Mouse (Mus musculus): Measurements from ENCODE around the gene Clpx. TPM values are rescaled to one million over a fixed set of nuclear protein-coding genes. Genes with fewer than 3 reads are reported as not detected.

Clpx gene
- total RNA-seq (2018; cell fraction: chromatin; rRNA removed) = 10 to 100 TPM; 15.6 to 54.9 (median 32.0) TPM
- 10 to 100 TPM; 13.4 to 26.7 (median 21.4) TPM for total RNA-seq (2018; cell fraction: cytosol; rRNA removed)
- total RNA-seq (2018; cell fraction: nucleus; rRNA removed) = 10 to 100 TPM; 16.6 to 48.0 (median 24.4) TPM
- 23.2 to 25.3 TPM (median 25.2 TPM) in 3 replicates for polyA plus RNA-seq (2018)

DNA sequence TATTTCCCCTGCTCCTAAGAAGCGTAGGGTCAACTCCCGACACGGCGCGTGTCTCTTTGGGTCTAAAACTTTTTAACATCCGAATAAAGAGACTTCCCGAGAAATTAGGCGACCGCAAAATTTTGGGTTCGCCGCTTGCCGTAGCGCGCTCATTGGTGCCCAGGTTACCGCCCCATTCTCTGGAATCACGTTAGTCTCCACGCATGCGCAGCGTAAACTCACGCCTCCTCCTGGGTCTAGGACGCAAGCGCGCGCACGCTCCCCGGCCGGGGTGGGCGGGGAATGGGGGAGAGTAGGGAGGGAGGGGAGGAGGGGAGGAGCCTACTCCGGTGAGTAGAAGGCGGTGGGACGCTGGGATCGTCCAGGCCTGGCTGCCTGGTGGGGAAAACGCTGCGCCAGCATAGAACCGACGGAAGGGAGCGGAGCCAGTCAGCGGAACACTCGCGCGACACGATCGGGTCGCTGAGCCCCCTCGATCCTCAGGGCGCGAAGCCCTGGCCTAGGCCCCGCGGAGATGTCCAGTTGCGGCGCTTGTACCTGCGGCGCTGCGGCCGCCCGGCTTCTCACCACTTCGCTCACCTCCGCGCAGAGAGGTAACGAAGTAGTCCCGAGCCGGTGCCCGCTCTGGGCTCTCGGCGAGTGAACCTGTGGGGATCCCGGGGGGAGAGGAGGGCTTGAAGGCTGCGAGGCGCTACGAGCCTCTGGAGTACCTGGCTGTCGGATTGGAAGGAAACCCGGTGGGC is at the start of gene Clpx:
Clpx (plus strand) TSS at position 288 of the 743 bp plus-strand sequence.
- H3K79me2 ChIP-seq (ENCODE audit: inconsistent target) = peaks cover 49% of the 10 kb centered on the region
- peak within 1 kb of the TSS; percentile 96 for H3K4me3 ChIP-seq (ENCODE audit: inconsistent target)
- peak within 1 kb of the TSS; percentile 75 for H3K27ac ChIP-seq
- peaks cover 4% of the 10 kb centered on the region; the same call in 1 of the 2 replicates for H3K36me3 ChIP-seq (ENCODE audit: inconsistent target)
- under 1% methylated on average over 68 of the region's 71 CpGs for WGBS (ENCODE audit: missing documents)

- Histone ChIP-seq H3K79me2 (ENCODE audit: inconsistent target) (no peaks in the 10 kb centered on the region), H3K4me3 (ENCODE audit: inconsistent target) (no peak overlapping the region), H3K27ac (no peak overlapping the region), H3K36me3 (ENCODE audit: inconsistent target) (no peaks in the 10 kb centered on the region)
- WGBS (ENCODE audit: missing documents) = 75% methylated on average over 16 of the region's 16 CpGs
Measured at GRCm38 (mm10) chr9:65247502-65248376, 46.3 kb upstream of the Clpx start.

- Histone ChIP-seq H3K79me2 (ENCODE audit: inconsistent target) (no peaks in the 10 kb centered on the region), H3K27ac (no peak overlapping the region), H3K36me3 (ENCODE audit: inconsistent target) (no peaks in the 10 kb centered on the region), H3K4me3 (ENCODE audit: inconsistent target) (no peak overlapping the region)
- WGBS (ENCODE audit: missing documents) = 83% methylated on average over 5 of the region's 5 CpGs
Measured at GRCm38 (mm10) chr9:65248377-65248690, 45.7 kb upstream of the Clpx start.

GRCm38 (mm10) chr9:65252026-65252425 is 42.0 kb upstream of the Clpx start:
- H3K4me3 ChIP-seq (ENCODE audit: inconsistent target) = no peak overlapping the region
- H3K36me3 ChIP-seq (ENCODE audit: inconsistent target) = no peaks in the 10 kb centered on the region
- H3K27ac ChIP-seq = no peak overlapping the region
- no peaks in the 10 kb centered on the region for H3K79me2 ChIP-seq (ENCODE audit: inconsistent target)
- WGBS (ENCODE audit: missing documents) = 100% methylated on average over 3 of the region's 3 CpGs

DNA sequence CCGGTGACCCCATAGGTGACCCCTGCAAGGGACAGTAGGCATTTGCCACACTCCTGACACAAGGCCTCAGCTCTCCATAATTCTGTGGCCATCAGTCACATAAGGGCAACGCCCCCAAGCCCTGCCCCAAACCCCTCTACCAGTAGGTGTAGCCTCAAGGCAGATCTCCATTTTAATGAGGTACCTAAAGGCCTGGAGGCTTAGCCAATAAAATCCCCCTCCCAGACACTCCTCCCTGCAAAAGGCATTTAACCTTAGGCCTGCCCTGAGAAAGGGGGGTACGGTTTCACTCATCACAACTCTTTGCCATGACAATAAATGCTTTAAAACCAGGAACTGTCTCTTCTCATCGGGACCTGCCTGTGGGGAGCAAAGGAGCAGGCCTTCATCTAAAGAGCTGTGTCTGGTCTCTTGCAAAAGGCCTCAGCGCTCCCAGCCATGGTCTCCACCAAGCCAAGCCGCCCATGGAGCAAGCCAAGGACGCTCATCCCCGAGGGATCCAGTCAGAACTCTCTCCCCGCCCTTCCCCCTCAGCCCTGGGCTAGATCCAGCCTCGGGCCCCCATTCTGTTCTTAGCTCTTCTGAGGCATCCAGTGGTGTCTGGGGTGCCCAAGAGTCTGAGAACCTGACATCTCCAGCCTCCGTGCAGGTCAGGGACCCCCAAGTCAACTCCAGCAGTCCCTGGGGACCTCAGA is 38.0 kb upstream of the Clpx start:
- H3K4me3 ChIP-seq (ENCODE audit: inconsistent target) = no peak overlapping the region
- H3K79me2 ChIP-seq (ENCODE audit: inconsistent target) = no peaks in the 10 kb centered on the region
- H3K27ac ChIP-seq = no peak overlapping the region
- no peaks in the 10 kb centered on the region for H3K36me3 ChIP-seq (ENCODE audit: inconsistent target)
- 91% methylated on average over 10 of the region's 11 CpGs for WGBS (ENCODE audit: missing documents)

GRCm38 (mm10) chr9:65257218-65257910 is 36.7 kb upstream of the Clpx start:
- Histone ChIP-seq H3K79me2 (ENCODE audit: inconsistent target) (no peaks in the 10 kb centered on the region), H3K36me3 (ENCODE audit: inconsistent target) (no peaks in the 10 kb centered on the region), H3K4me3 (ENCODE audit: inconsistent target) (no peak overlapping the region), H3K27ac (no peak overlapping the region)
- 91% methylated on average over 8 of the region's 9 CpGs for WGBS (ENCODE audit: missing documents)

DNA sequence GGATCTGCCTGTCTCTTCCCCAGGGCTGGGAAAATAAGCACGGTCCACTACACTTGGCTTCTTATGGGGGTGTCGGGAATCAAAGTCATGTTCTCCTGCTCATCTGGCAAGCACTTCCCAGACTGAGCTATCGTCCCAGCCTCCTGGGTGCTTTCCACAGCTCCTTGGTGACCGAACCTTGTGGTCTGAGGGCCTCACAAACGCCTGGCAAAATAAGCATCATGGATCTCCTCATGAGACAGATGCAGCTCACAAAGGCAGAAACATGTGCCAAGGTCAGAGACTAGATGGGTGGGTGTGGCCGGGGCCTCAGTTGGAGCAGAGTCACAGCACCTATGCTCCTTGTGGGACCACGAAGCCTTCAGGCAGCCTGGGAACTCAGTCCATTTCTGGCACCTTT is 34.7 kb upstream of the Clpx start:
- Histone ChIP-seq H3K27ac (no peak overlapping the region), H3K79me2 (ENCODE audit: inconsistent target) (no peaks in the 10 kb centered on the region), H3K36me3 (ENCODE audit: inconsistent target) (no peaks in the 10 kb centered on the region), H3K4me3 (ENCODE audit: inconsistent target) (no peak overlapping the region)
- 84% methylated on average over 7 of the region's 7 CpGs for WGBS (ENCODE audit: missing documents)

- 92% methylated on average over 2 of the region's 2 CpGs for WGBS (ENCODE audit: missing documents)
- H3K79me2 ChIP-seq (ENCODE audit: inconsistent target) = no peaks in the 10 kb centered on the region
- H3K4me3 ChIP-seq (ENCODE audit: inconsistent target) = no peak overlapping the region
- H3K27ac ChIP-seq = no peak overlapping the region
- H3K36me3 ChIP-seq (ENCODE audit: inconsistent target) = no peaks in the 10 kb centered on the region
Measured at GRCm38 (mm10) chr9:65261591-65262230, 32.3 kb upstream of the Clpx start.

DNA sequence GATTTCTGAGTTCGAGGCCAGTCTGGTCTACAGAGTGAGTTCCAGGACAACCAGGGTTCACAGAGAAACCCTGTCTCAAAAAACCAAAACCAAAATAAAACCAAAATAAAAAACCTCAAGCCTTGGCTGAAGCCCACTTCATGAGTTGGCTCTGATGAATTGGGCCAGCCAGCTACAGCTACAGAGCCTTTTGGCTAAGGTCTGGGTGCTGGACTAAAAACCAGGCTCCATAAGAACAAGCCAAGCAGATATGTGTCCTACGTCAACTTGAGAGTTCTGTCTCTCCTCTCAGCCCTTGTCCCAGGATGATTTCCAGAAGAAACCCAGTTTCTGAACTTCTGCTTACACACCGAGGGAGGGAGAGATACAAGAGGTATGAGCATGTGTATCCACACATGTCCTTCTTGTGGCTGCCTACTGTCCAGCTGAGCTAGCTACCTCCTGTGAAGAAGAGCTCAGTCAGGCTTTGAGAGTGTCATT is 31.4 kb upstream of the Clpx start:
- H3K79me2 ChIP-seq (ENCODE audit: inconsistent target) = no peaks in the 10 kb centered on the region
- H3K36me3 ChIP-seq (ENCODE audit: inconsistent target) = no peaks in the 10 kb centered on the region
- 89% methylated on average over 3 of the region's 3 CpGs for WGBS (ENCODE audit: missing documents)
- no peak overlapping the region for H3K4me3 ChIP-seq (ENCODE audit: inconsistent target)
- no peak overlapping the region for H3K27ac ChIP-seq

DNA sequence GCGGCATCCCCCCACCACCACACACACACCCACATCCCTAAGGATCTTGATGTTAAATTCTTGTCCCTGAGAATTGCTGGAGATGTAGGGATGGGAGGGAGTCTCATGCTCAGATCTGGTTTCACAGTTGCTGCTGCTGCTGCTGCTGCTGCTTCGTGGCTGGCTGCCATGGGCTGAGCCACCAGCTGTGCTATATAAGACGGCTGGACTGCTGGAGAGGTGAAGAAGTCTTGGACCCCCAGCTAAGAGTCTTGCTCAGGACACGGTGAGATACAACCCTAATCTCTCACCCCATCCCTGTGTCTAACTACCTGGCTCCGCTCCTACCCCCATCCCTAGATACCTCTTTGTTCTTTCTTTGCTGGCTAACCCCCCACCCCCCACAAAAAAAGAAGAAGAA is 29.1 kb upstream of the Clpx start, which contains the start of gene Cilp:
Cilp (plus strand) TSS at position 222 of the 400 bp plus-strand sequence.
- H3K4me3 ChIP-seq (ENCODE audit: inconsistent target) = no peak within 1 kb of the TSS
- no peaks in the 10 kb centered on the region for H3K79me2 ChIP-seq (ENCODE audit: inconsistent target)
- H3K36me3 ChIP-seq (ENCODE audit: inconsistent target) = no peaks in the 10 kb centered on the region
- 81% methylated on average over 5 of the region's 5 CpGs for WGBS (ENCODE audit: missing documents)
- no peak within 1 kb of the TSS for H3K27ac ChIP-seq

GRCm38 (mm10) chr9:65267742-65268515 is 26.1 kb upstream of the Clpx start:
- Histone ChIP-seq H3K27ac (no peak overlapping the region), H3K79me2 (ENCODE audit: inconsistent target) (no peaks in the 10 kb centered on the region), H3K4me3 (ENCODE audit: inconsistent target) (no peak overlapping the region), H3K36me3 (ENCODE audit: inconsistent target) (no peaks in the 10 kb centered on the region)
- WGBS (ENCODE audit: missing documents) = 73% methylated on average over 7 of the region's 7 CpGs

DNA sequence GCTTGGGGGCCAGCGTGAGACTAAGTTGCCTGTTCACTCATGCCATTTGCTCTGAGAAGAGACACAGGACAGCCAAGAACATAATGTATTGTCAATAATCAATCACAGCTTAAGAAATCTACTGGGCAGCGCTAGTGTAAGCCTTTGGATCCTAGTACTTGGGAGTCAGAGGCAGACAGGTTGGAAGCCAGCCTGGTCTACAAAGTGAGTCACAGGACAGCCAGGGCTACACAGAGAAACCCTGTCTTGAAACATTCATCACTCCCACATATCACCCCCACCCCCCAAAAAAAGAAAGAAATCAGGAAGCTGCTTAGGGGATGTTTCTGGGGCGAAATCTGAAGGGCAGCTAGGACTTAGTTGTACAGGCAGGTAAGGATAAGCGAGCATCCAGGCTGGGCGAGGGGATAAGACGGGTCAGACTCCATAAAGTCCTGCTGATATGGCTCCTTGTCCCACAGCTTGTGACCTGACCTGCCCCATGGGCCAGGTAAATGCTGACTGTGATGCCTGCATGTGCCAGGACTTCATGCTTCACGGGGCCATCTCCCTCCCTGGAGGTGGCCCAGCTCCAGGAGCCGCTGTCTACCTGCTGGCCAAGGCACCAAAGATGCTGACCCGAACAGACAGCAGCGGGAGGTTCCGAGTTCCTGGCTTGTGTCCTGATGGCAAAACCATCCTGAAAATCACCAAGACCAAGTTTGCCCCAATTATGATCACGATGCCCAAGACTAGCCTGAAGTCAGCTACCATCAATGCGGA is 20.8 kb upstream of the Clpx start:
- H3K4me3 ChIP-seq (ENCODE audit: inconsistent target) = no peak overlapping the region
- no peak overlapping the region for H3K27ac ChIP-seq
- no peaks in the 10 kb centered on the region for H3K79me2 ChIP-seq (ENCODE audit: inconsistent target)
- WGBS (ENCODE audit: missing documents) = 89% methylated on average over 13 of the region's 13 CpGs
- no peaks in the 10 kb centered on the region for H3K36me3 ChIP-seq (ENCODE audit: inconsistent target)

All from macrophage (primary cell).